Mouse (Mus musculus) MEL-GATA-1-ER (cell line): ENCODE data around the gene Gpr157.

Source experiments
- DNase-seq: peaks from one replicate; pipeline ENCODE4 v3.0.0-alpha.2; 2012; ENCODE audit warnings: low read depth; ENCODE audit errors: extremely low read depth

Gpr157 gene

DNA sequence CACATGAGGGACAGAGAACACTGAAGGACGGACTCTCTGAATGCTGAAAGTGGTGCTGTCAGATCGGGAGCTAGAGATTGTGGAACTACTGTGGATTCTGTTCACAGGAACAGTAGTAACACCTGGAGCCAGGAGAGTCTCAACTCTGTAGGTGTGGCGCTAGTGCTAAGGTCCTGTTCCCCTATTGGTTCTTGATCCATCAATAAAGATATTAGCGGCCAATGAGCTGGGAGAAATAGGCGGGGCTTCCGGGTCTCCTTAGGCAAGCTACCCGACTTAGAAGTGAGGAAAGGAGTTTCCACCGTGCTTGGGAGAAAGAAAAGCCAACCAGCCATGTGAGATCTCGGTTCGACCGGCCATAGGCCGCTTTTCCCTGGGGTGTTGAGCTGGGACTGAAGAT lies 57.1 kb downstream of the Gpr157 start:
- DNase-seq: no peak

GRCm38 (mm10) chr4:150146286-150146685 lies 59.1 kb downstream of the Gpr157 start:
- no peak for DNase-seq

DNA sequence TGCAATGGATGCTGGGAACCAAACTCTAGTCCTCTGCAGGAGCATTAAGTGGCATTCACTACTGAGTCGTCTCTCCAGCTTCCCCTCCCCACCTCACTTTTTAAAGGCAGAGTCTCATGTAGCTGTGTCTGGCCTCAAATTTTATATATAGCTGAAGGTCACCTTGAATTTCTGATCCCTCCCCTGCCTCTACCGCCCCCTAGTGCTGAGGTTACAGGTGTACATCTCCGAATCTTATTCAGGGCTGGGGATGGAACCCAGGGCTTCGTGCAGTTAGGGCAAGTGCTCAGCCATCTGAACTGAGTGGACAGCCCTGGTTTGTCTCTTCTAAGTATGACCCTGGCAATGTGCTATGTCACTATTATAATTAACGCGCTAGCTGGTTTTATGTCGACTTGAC lies 63.9 kb downstream of the Gpr157 start:
- no peak for DNase-seq

- no peak for DNase-seq
Observed at GRCm38 (mm10) chr4:150152483-150152882, 65.3 kb downstream of the Gpr157 start.

GRCm38 (mm10) chr4:150155301-150155700 lies 68.1 kb downstream of the Gpr157 start:
- DNase-seq: no peak
